Mouse (Mus musculus): ENCODE measurements around the gene Hnrnpr.

Gene Hnrnpr

DNA sequence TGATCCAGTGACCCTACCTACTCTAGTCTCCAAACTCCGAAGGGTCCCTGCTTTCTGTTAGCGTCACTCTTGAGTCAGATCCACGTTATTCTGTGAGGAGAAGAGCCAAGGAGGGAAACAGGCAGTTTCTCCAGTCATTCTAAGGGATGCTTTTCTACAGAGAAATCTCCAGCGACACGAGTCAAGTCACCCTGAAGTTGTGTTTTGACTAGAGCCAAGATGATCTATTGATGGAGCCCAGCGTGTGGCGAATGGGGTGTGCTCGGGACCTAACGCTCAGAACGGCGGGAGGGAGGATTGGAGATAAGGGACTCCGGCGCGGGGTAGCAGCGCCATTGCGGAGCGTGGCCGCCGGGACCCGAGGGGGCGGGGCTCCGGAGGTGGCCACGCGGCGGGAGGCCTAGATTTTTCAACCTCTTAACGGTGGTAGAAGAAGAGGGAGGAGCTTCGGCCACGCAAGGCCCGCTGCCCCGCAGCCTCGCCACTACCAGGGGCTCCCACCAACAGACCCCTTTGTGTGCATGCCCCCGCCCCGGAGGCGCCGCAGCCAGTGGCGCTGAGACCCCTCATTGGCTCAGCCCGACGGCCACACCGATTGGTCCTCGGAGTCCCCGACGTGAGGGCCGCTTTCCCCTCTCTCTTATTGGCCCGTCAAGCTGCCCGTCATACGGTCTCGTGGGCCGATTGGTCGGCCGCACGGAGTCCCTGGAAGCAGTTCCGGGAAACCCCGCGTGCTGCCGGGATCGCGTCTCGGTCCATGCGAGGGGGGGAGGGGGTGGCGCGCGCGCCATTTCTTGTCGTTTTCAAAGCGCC is at the start of gene Hnrnpr:
Gene Hnrnpr, plus strand, starts transcription at position 714 of the 813 bp plus-strand sequence.
- under 1% methylated on average over 65 of the region's 65 CpGs for WGBS

DNA sequence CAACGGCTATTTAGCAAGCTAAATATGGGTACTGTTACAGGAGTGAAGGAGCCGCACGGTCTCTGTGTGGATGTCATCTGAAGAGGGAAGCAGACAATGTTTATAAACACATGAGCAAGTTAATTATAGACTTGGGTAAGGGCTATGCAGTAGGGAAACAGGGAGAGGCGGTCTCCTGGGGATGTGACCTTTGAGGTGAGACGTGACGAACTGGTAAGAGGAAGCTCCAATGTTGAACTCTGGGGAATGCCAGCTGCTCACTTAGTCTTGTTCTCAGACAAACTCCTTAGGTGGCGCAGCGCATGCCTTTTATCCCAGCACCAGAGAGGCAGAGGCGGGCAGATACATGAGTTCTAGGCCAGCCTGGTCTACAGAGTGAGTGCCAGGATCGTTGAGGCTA is 48.8 kb upstream of the Hnrnpr start:
- 74% methylated on average over 10 of the region's 10 CpGs for WGBS

DNA sequence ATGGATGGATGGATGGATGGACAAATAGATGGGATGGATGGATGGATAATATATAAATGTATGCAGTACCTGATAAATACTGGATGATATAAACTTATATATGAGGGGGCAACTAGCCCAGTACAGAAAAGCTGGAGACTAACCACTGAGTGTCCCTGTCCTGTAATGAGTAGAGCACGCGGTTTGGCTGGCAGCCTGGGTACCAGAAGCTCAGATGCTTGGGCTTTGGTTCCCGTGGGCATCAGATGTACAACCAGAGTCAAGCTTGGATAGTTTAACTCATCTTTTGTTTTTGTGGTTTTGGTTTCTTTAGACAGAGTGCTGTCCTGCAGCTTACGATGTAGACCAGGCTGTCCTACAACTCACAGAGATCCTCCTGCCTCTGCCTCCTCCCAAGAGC is 47.2 kb upstream of the Hnrnpr start:
- WGBS: 90% methylated on average over 4 of the region's 4 CpGs

DNA sequence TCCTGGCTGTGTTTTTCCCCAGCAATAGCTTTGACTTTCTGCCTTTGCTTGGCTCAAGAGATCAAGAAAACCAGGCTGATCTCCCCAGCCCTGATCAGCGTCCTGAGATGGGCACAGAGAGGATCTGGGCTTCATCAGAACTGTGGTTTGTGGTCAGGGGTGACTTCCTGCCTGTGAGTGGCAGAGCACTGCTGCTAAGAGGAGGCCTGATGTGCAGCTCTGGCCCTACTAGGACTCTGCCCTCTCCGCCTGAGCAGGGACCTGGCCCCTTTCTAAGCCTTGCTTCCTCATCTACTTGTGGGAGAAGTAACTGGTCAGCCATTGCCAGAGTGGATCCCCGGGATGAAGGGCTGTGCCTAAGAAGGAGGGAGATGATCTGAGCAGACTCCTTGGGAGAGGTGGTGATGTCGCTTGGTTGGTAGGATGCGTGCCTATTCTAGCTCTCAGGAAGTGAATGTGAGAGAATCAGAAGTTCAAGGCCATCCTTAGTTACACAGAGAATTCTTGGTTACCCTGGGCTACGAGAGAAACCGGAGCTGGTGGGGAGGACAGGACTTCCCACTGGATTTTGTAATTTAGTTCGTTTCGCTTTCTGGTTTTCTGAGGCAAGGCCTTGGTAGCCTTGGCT is 43.9 kb upstream of the Hnrnpr start:
- WGBS: 92% methylated on average over 9 of the region's 9 CpGs

DNA sequence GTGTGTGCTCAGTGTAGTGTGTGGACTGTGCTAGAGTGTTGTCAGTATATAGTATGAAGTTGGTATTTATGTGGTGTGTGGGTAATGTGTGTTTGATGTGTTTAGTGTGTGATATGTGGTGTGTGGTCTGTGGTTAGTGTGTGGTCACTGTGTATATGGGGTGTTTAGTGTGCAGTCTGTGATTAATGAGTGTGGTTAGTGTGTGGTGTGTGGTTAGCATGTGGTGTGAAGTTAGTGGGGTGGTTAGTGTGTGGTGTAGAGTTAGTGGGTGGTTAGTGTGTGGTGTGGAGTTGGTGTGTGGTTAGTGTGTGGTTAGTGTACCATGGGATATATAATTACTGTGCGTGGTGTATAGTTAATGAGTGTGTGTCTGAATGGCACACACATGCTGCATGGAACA is 41.8 kb upstream of the Hnrnpr start:
- 78% methylated on average over 1 of the region's 1 CpGs for WGBS

DNA sequence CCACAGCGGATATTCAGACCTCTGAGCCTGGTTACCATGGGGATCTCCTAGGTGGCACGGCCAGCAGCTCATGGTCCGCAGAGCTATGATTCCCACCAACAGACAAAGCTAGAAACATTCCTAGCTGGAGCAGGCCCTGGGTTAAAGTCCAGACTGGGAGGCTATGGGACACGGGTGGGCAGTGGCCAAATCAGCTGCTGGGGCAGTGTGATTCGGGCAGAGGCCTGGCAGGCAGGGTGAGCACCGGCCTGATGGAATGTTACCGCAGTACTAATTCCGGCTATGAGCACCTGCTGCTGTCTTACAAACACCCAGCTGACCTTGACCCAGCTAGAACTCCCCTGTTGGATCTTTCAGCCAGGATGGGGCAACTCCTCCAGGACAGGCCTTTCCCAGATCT is 40.1 kb upstream of the Hnrnpr start:
- 89% methylated on average over 8 of the region's 8 CpGs for WGBS

DNA sequence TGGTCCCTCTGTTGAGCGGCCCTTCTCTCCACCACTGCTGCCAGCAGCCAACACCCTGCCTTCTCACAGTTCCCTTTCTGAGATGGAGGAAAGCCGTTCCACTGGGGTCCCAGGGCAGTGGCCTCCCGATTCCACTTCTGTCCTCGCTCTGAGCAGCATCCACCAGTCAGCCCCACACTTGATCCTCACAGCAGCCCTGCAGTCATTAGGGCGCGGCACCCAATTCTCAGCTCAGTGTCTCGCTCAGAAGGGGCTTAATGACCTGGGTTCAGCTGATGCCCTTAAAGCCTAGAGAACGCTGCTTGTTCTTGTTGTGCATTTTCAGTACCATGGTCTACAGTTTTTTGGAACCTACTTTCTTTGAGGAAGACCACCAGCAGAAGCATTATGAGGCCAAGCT is 29.6 kb upstream of the Hnrnpr start:
- 93% methylated on average over 8 of the region's 8 CpGs for WGBS

DNA sequence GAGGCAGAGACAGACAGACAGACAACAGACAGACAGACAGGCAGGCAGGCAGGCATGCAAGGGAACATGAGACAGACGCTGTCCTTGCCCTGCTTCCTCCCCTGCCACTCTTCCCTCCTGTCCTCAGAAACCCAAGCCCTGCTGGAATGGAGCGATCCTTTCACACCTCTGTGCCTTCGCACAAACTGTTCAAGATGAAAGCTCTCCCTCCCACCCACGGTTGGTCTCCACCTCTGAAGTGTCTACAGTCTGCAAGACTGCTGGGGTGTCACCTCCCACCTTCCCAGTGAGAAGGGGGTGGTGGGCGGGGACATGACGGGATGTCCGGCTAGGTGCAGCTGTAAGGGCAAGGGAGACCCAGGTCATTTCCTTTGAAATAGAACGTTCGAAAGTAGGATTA is 29.1 kb upstream of the Hnrnpr start:
- 36% methylated on average over 9 of the region's 9 CpGs for WGBS

DNA sequence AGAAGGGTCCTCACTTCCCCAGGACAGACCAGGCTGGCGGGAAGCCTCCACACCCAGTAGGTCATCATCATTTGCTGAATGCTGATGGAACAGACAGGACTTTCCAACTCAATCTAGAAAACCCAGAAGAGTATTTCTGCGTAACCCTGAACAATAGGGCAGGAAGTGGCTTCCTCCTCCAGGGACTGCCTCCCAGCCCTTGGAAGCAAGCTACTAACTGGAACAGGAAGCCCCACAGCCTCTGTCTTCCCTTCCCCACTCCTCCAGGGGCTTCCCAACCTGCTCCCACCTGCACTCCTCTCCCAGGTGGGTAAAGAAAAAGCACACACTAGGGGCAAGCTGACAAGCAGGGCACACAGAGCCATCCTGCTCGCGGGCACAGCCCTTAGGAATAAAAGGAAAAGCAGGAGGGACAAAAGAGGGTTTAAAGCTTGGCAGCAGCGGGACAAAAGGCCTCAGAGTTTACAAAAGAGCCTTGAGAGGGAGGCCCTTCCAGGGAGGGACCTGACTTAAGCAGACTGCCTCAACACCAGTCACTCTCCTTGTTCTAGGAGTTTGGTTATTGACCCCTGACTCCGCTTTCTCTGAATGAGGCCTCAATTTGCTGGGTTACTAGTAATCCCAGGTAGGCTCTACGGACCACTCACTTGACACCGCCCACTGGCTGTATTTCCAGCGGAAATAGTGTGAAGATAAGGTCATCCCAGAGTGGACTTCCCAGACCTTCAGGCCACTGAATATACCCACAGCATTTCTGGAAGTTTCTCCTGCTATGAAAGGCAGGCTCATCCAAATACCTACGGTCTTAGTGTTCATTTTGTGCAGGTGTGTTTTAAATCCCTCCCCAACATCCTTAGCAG is 27.9 kb upstream of the Hnrnpr start:
- WGBS: 57% methylated on average over 10 of the region's 10 CpGs

DNA sequence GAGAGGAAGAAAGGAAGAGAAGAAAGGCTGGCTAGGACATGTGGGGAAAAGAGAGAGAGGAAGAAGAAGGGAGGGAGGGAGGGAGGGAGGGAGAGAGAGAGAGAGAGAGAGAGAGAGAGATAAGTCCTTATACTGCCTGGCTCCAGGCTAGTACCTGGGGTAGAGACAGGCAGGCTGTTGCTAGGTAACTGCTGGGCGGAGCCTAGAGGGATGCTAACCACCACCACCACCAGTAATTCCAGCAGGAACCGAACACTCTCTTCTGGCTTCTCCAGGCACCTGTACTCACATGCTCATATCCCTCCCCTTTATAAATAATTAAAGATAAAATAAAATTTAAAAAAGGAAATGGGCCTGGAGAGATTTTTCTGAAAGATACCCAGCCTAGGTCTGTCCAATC is 27.0 kb upstream of the Hnrnpr start:
- WGBS: 20% methylated on average over 2 of the region's 2 CpGs

DNA sequence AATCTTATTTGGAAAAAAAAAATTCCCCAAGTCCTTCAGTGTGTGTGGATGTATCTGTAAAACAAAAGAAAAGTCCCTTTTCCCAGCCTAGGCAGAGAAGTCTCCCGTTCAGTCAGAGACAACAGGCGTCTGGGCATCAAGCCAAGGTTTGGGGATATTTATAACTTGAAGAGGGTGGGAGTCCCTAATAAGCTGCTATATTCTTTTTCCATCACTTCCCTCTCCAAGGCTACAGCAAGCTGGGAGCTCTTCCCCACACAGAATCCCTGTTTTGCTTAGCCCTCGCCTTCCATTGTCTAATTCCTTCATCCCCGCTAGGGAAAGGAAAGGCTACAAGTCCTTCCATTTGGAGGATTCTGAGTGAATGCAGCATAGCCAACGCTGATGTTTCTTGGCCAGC is 26.3 kb upstream of the Hnrnpr start, which contains the start of gene Zfp46:
Gene Zfp46, plus strand, starts transcription at position 229 of the 400 bp plus-strand sequence.
- WGBS: 5% methylated on average over 5 of the region's 5 CpGs

DNA sequence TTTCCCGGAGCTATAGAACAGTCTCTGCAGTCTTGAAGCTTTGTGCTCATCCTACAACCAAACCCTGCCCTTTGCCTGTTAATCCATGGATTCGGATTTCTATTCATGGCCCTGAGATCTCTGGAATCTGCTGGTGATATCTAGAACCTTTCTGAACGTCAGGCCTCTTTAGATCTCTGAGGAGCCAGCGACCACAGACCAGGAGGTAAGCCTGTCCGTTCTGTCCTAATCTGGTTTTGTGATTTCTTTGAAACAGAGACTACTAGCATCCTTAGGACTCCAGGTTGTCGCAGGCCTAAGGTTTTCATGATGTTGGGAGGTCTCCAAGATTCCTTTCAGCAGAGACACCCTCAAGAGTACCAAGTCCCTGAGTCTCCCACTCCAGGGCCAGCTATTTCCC is 25.9 kb upstream of the Hnrnpr start:
- WGBS: 2% methylated on average over 6 of the region's 6 CpGs

DNA sequence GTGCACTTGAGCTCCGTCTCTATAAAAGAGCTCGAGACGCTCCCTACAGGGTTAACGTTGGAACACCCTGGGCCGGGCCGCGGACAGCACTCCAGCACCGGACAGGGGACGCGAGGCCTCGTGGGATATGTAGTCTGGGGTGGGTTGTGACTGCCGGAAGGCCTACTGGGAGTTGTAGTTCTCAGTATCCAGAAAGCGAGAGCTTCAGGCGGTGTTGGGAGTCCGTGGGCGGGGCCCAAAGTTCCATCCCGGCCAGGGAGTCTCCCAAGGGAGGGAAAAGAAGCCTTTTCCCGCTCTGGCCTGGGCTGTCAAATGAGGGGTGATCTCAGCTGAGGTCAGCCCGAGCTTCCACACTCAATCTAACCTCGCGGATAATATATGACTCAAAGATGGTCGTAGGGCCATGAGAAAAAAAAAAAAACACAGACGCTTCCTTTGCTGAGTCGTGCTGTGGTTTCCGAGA is 25.4 kb upstream of the Hnrnpr start:
- under 1% methylated on average over 25 of the region's 25 CpGs for WGBS

DNA sequence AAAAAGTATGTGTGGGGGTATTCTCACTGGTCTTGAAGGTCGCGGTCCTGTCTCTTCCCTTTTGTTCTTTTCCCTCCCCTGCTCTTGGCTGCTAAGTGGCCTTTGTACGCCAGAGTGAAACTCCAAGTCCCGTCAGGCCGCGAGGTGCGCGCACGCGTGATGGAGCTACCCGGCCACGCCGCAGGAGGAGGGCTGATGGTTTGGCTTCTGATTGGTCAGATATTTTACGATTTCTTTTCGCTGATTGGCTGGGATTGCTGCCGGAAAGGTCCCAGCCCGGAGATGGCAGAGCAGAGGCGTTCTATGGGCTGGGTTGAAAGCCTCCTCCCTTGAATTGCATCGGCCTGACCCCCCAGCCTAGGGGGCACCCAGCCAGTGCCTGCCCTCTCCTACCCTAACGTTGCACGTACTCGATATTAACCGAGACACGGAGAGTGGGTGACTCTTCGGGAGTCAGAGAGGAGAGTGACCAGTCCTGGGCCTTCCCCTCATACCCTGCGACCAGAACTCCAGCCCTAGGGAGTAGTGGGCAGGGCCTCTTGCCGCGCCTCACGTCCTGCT is 24.9 kb upstream of the Hnrnpr start:
- under 1% methylated on average over 29 of the region's 29 CpGs for WGBS

DNA sequence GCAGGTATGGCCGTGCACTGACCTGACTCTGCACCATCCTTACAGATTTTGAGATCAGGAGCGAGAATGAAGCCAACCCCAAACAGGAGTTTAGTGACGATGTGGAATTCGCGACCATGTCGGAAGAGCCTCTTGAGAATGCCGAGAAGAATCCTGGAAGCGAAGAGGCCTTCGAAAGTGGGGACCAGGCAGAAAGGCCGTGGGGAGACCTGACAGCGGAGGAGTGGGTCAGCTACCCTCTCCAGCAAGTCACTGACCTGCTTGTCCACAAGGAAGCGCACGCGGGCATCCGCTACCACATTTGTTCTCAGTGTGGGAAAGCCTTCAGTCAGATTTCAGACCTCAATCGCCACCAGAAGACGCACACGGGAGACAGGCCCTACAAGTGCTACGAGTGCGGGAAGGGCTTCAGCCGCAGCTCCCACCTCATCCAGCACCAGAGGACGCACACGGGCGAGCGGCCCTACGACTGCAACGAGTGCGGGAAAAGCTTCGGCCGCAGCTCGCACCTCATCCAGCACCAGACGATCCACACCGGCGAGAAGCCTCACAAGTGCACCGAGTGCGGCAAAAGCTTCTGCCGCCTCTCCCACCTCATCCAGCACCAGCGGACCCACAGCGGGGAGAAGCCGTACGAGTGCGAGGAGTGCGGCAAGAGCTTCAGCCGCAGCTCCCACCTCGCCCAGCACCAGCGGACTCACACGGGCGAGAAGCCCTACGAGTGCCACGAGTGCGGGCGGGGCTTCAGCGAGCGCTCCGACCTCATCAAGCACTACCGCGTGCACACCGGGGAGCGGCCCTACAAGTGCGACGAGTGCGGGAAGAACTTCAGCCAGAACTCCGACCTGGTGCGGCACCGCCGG is 20.6 kb upstream of the Hnrnpr start:
- WGBS: 70% methylated on average over 66 of the region's 66 CpGs

DNA sequence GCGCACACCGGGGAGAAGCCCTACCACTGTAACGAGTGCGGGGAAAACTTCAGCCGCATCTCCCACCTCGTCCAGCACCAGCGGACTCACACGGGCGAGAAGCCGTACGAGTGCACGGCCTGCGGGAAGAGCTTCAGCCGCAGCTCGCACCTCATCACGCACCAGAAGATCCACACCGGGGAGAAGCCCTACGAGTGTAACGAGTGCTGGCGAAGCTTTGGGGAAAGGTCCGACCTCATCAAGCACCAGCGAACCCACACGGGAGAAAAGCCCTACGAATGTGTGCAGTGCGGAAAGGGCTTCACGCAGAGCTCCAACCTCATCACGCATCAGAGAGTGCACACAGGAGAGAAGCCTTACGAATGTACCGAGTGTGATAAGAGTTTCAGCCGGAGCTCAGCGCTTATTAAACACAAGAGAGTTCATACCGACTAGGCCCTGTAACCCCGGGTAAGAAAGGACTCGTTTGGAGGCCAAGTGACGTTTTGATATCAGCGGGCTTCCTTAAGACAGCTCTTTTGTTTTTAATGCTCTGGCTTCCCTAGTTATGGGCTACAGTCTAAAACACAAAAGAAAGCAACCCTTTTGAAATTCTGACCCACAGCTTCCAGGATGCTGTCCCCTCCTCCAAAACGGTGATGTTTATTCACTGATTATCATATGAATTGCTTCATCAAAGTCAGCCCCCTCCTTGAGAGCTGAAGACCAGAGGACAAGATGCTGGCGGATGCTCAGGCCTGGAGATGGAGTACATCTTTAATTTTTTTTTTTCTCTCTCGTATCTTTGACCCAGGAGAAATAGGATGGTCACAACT is 19.8 kb upstream of the Hnrnpr start:
- 64% methylated on average over 39 of the region's 39 CpGs for WGBS

DNA sequence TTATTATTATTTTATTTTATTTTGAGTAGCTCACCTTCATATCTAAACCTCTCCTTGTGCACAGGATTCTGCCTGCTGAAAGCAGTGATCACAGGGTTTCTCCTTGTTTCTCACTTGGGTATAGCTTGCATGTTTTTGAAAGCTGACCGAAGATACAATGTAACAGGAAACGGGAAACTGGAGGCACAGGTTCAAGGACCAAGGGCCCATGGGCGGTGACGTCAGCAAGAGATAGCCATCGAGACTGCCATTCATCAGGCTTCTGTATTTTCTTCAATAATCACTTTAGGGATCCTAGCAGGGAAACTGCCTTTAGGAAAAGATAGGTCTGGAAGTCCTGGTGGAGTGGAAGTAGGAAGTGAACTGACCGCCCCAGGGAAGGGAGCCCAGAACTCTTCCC is 19.1 kb upstream of the Hnrnpr start:
- WGBS: 84% methylated on average over 6 of the region's 6 CpGs

DNA sequence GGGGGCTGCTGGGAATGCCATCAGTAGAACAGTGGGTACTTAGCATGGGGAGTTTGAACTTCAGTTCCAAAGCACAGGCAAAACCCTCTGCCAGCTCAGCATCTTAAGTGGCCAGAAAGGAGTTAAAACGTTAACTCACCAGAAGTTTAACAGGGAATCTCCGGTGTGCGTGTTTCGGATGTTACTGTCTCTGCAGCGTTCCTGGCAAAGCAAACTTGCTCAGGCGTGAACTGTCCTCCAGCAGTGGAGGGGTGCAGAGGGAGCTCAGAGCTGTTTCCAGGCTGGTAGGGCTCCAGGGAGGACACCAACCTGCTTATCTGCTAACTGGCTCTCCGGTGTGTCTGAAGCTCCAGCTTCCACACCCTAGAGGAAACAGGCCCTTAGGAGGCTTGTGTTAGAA is 14.8 kb upstream of the Hnrnpr start:
- 64% methylated on average over 7 of the region's 7 CpGs for WGBS

DNA sequence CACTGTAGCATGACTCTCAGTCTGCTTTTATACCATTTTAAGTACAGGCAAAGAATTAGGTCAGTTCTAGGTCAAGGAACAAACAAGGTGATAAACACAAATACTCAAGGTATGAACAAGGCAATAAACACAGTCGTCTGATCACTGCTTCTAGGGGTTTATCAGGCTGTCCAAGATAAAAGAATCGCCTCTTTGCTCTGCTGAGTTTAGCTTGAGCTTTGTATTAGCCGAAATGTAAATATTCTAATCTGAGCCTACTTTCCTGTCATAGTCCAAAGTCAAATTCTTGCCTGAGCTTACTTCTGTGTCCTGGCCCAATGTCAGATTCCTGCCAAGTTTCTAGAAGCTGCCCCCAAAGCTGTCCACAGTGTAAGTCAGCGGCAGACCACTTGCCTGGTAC is 8.3 kb upstream of the Hnrnpr start:
- 85% methylated on average over 4 of the region's 4 CpGs for WGBS

DNA sequence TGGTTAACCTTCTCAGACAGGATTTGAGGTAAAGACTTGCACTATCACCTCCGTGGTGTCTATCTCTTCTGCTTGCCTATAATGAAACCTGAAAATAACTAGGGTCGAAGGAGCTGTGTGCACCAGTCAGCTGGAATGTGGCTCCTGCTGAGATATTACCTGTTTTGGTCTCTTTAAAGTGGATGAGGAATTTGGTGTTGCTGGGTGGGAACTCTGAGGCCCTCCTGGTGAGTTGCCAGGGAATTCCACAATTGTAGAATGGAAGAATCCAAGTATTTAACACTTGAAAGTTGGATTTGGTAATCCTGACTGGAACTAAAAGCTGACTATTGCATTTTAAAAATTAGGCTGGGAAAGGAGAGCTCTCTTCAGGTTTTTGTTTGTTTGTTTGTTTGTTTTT is 6.6 kb upstream of the Hnrnpr start:
- WGBS: 56% methylated on average over 2 of the region's 2 CpGs
